Mouse (Mus musculus) stomach, embryonic 16.5 days (tissue): ENCODE data around the gene Guca2a. TPM values are rescaled to one million over a fixed set of nuclear protein-coding genes. Genes with fewer than 3 reads are reported as not detected.

Experiments
- ATAC-seq: fragments of 200-750 bp; cut with Nextera tagmentation; 2 replicates; pipeline ENCODE4 v1.8.0; 2017; ENCODE audit warnings: moderate number of reproducible peaks, moderate TSS enrichment; ENCODE audit not compliant: insufficient read depth, low FRiP score
- H3K27ac ChIP-seq: fragments of 300-500 bp; sonication (generic); 2 replicates; pipeline ENCODE4 v1.5.1; 2014; ENCODE audit warnings: low read length
- H3K27me3 ChIP-seq: fragments of 300-500 bp; sonication (generic); 2 replicates; pipeline ENCODE4 v1.6.1; 2014; ENCODE audit warnings: low read length, control low read depth, mixed read lengths; ENCODE audit not compliant: control insufficient read depth, insufficient read depth
- H3K36me3 ChIP-seq: fragments of 300-500 bp; sonication (generic); 2 replicates; pipeline ENCODE4 v1.6.1; 2014; ENCODE audit warnings: low read length; ENCODE audit not compliant: control insufficient read depth, insufficient read depth
- H3K4me1 ChIP-seq: fragments of 300-500 bp; sonication (generic); 2 replicates; pipeline ENCODE4 v1.6.1; 2014; ENCODE audit warnings: low read length, control low read depth, mixed read lengths; ENCODE audit not compliant: control insufficient read depth, insufficient read depth
- H3K4me2 ChIP-seq: fragments of 300-500 bp; sonication (generic); 2 replicates; pipeline ENCODE4 v1.6.1; 2014; ENCODE audit warnings: low read depth, low read length, mixed read lengths
- H3K4me3 ChIP-seq: fragments of 300-500 bp; sonication (generic); replicated peaks from 2 replicates; pipeline ENCODE4 v1.5.1; 2014; ENCODE audit warnings: mild to moderate bottlenecking, low read length
- H3K9ac ChIP-seq: fragments of 300-500 bp; sonication (generic); 2 replicates; pipeline ENCODE4 v1.6.1; 2014; ENCODE audit warnings: low read length
- H3K9me3 ChIP-seq: fragments of 300-500 bp; sonication (generic); replicated peaks from 2 replicates; pipeline ENCODE4 v1.6.1; 2016; ENCODE audit warnings: low read length, control low read depth; ENCODE audit not compliant: control insufficient read depth
- WGBS: fragments of 180-500 bp; shearing (Covaris S2); extraction: QIAGEN DNeasy Blood & Tissue Kit; methylation state at CpG from one replicate; pipeline ENCODE4 v1.1.7; 2014; 5-methylcytosine and 5-hydroxymethylcytosine counted together
- polyA plus RNA-seq: library from polyadenylated mRNA; unstranded; fragments of >200 nt; fragmentation: Nextera tagmentation; extraction: Ambion mirVana; gene quantifications from 2 replicates; pipeline ENCODE4 v1.2.1, GENCODE M21; 2015

The Guca2a gene
- polyA plus RNA-seq, 1 experiment from 2014 or later = 10.7 TPM

DNA sequence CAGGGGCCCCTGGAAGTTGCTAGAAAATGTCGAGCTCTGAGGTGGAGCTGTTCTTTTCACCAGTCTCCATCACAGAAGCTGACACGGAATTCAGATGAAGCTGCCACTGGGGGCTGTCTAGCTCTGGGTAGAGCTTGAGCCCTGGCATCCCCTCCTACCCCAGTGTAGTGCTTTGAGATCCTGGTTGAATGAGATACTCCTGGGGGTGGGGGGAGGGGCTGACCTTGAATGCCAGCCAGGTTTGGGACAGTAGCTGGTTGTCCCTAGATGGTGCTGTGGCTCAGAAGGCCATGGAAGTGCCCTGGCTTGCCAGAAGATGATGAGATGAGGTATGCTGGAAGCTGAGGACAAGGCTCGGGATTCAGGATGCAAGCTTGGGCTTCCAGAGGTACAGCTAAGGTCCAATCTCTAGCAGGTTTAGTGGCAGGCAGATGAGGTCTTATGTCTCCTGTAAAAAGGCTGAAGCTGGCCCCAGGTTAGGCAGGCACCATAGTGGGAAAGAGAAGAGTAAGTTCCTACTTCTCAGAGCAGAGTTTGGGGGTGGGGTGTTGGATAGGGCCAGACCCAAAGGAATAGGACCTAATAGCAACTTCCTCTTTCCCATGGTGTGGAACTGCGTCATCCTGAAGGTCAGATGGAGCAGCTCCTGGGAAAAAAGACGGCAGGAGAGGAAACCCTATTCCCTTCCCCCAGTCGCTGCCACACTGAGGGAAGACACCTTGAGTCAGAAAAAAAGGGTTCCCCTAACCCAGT, 2.4 kb upstream of the Guca2a start:
- no peak for ATAC-seq
- no peaks in the 10 kb centered on the region for H3K9me3 ChIP-seq
- WGBS = 55% methylated on average over 6 of the region's 6 CpGs
- no peaks in the 10 kb centered on the region for H3K27me3 ChIP-seq
- H3K27ac ChIP-seq = no peak overlapping the region
- H3K4me2 ChIP-seq = no peak overlapping the region
- H3K4me3 ChIP-seq = no peak overlapping the region
- no peak overlapping the region for H3K9ac ChIP-seq
- no peaks in the 10 kb centered on the region for H3K36me3 ChIP-seq
- no peaks in the 10 kb centered on the region; the same call in 1 of the 2 replicates for H3K4me1 ChIP-seq

DNA sequence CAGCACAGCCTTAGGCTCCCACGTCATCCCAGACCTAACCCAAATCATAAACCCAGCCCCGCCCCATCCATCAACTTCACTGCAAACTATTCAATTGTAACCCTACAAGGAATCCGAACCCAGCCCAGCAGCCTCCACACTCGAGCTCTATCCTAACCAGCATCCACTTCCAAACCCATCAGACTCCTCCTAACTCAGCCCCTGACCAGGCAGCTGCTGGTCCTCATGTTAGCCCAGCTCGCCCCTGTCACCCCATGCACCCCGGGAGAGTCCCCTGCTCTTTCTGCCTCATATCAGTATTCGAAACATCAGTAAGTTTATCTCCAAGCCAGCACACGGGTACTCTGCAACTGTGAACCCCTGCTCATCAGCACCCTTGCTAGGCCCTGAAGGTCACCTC, 1.8 kb upstream of the Guca2a start:
- no peaks in the 10 kb centered on the region for H3K9me3 ChIP-seq
- no peaks in the 10 kb centered on the region for H3K27me3 ChIP-seq
- no peak overlapping the region for H3K4me2 ChIP-seq
- no peaks in the 10 kb centered on the region; the same call in 1 of the 2 replicates for H3K4me1 ChIP-seq
- no peak for ATAC-seq
- H3K36me3 ChIP-seq = no peaks in the 10 kb centered on the region
- WGBS = 66% methylated on average over 8 of the region's 8 CpGs
- no peak overlapping the region for H3K4me3 ChIP-seq
- no peak overlapping the region for H3K9ac ChIP-seq
- no peak overlapping the region for H3K27ac ChIP-seq

DNA sequence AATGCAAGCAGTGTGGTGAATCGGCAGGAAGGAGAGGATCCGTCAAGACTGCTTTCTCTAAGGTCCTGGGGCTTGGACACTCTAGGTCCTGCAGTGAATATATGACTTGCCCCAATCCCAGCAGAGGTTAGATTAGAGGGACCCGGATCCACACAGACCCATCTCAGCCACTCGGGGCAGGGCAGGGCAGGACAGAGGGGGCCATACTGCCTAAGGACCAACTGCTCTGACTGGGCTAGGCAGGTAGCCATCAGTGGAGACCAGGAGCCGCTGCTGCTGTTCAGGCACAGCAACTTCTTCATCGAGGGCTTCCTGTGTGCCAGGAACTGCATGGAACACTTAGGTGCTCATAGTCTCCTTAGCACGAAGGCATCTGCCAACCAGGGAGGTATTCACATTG, 773 bp upstream of the Guca2a start:
- Histone ChIP-seq H3K9ac (no peak overlapping the region), H3K27me3 (no peaks in the 10 kb centered on the region), H3K4me2 (no peak overlapping the region), H3K36me3 (no peaks in the 10 kb centered on the region), H3K27ac (no peak overlapping the region), H3K9me3 (no peaks in the 10 kb centered on the region), H3K4me3 (no peak overlapping the region), H3K4me1 (no peaks in the 10 kb centered on the region; the same call in 1 of the 2 replicates)
- ATAC-seq = no peak
- WGBS = 75% methylated on average over 7 of the region's 7 CpGs

DNA sequence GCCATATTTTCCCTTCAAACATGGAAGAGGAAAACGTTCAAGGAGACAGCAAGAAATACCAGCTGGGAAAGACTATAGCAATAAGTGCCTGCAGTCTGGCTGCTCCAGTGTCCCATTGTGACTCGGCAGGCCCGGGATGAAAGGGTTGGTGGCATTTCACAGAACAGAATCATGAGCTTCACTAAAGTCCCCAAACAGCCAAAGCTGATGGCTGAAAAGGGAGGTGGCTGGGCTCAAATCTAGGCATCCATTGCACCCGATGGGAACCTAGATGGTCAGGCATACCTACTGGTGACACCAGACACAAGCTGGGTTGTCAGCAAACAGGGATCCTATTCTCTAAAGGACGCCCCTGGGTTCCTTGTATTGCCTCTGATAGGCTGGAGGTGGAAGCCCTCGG, 442 bp downstream of the Guca2a start:
- Histone ChIP-seq H3K4me2 (no peak overlapping the region), H3K27me3 (no peaks in the 10 kb centered on the region), H3K9me3 (peaks cover 4% of the 10 kb centered on the region; the same call in 1 of the 2 replicates), H3K9ac (no peak overlapping the region), H3K4me3 (no peak overlapping the region), H3K36me3 (no peaks in the 10 kb centered on the region), H3K27ac (no peak overlapping the region), H3K4me1 (no peaks in the 10 kb centered on the region)
- WGBS = 78% methylated on average over 6 of the region's 6 CpGs
- no peak for ATAC-seq

DNA sequence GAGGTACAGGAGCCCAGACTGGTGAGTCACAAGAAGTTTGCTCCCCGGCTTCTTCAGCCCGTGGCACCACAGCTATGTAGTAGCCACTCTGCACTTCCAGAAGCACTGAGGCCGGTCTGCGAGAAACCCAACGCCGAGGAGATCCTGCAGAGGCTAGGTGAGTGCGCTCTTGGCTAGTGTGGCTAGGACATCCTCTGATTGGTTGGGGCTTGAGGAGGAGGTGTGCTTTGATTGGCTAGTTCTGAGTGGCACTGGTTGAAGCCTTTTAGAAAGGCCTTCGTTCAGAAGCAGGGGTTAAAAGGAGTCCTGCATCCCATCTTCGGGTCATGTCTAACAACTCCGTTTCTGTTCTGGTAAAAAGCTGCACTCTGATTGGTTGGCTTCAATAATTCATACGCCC, 1.2 kb downstream of the Guca2a start:
- H3K9me3 ChIP-seq = peaks cover 4% of the 10 kb centered on the region; the same call in 1 of the 2 replicates
- no peak overlapping the region for H3K27ac ChIP-seq
- no peaks in the 10 kb centered on the region for H3K4me1 ChIP-seq
- no peak overlapping the region for H3K4me3 ChIP-seq
- no peak for ATAC-seq
- H3K27me3 ChIP-seq = no peaks in the 10 kb centered on the region
- no peaks in the 10 kb centered on the region for H3K36me3 ChIP-seq
- H3K4me2 ChIP-seq = no peak overlapping the region
- no peak overlapping the region for H3K9ac ChIP-seq
- WGBS = 57% methylated on average over 11 of the region's 11 CpGs

DNA sequence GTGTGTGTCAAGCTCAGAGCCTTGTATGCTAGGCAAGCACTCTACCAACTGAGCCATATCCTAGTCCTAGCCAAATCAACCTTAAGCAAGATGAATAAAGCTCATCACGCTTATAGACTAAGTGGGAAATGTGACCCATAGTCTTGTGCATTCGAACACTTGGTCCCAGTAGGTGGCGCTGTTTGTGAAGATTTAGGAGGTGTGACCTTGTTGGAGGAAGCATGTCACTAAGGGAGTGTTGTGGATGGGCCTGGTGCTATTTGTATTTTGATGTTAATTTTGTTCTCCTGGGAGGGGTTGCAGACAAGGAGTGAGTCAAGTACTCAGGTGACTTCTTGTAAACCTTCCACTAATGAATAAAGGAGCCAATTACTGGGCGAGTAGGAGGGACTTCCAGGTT, 5.2 kb downstream of the Guca2a start:
- Histone ChIP-seq H3K27ac (no peak overlapping the region), H3K4me3 (no peak overlapping the region), H3K9ac (no peak overlapping the region), H3K36me3 (no peaks in the 10 kb centered on the region), H3K4me1 (no peaks in the 10 kb centered on the region), H3K4me2 (no peak overlapping the region), H3K9me3 (peaks cover 4% of the 10 kb centered on the region; the same call in 1 of the 2 replicates), H3K27me3 (no peaks in the 10 kb centered on the region)
- no peak for ATAC-seq
- 85% methylated on average over 4 of the region's 4 CpGs for WGBS

DNA sequence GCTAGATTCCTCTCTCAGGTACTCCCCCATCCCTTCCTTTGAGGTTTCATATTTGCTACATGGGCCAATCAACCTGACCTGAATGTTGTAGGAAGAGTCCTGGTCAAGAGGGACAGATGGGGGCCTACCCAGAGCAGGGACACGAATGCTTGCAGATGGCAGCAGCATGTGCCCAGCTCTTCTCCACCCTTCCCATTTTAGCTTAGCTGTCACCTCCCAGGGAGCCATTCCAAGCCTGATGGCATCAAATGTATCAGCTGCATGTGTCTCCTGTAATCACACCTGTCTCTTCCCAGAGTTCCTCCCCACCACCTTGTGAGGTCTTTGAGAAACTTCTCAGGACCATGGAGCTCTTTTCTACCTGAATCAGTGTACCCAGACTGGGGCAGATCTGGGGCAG, 19.5 kb downstream of the Guca2a start:
- no peak overlapping the region for H3K4me2 ChIP-seq
- H3K27me3 ChIP-seq = no peaks in the 10 kb centered on the region
- no peaks in the 10 kb centered on the region; the same call in 1 of the 2 replicates for H3K9me3 ChIP-seq
- no peaks in the 10 kb centered on the region for H3K4me1 ChIP-seq
- no peak for ATAC-seq
- WGBS = 74% methylated on average over 1 of the region's 1 CpGs
- H3K4me3 ChIP-seq = no peak overlapping the region
- no peak overlapping the region for H3K9ac ChIP-seq
- no peak overlapping the region for H3K27ac ChIP-seq
- no peaks in the 10 kb centered on the region for H3K36me3 ChIP-seq

DNA sequence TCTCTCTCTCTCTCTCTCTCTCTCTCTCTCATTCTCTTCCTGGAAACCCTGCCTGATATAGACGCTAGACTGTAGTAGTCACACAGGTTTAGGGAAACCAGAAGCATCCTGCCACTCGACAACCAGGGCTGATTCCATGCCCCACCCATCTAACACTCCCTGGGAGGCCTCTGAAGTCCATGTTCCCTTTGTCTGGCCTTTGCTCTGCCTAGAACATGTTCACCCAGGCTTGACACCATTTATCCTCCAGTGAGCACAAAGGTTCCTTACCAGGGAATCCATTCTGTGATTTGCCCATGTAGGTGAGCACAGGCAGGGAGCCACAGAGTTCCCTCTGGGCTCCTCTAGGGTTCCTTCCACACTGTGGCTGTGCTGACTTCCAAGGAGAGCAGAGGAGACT, 20.7 kb downstream of the Guca2a start:
- no peaks in the 10 kb centered on the region for H3K9me3 ChIP-seq
- 38% methylated on average over 2 of the region's 2 CpGs for WGBS
- ATAC-seq = no peak

DNA sequence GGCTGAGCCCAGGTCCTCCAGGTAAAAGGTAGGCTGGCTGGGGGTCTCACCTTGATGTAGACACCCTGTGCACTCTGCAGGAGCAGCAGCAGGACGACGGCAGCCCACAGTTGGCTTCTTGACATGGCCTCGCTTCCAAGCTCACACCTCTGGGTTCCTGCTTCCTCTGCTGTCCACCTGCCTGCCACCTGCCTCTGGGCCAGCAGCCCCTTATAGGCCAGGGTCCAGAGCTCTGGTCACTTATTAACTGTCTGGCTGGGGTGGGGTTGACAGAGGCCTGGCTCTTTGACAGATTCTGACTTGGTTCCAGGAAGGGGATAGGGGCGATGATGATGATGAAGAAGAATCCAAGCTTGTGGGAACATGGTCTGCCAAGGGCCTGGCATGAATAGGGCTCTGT, 21.2 kb downstream of the Guca2a start, which contains the start of gene Guca2b:
Gene Guca2b, minus strand, starts transcription at position 224 of the 400 bp plus-strand sequence.
- Histone ChIP-seq H3K27ac (no peak within 1 kb of the TSS), H3K4me1 (no peaks in the 10 kb centered on the region), H3K36me3 (no peaks in the 10 kb centered on the region), H3K27me3 (no peaks in the 10 kb centered on the region), H3K9ac (no peak within 1 kb of the TSS), H3K4me3 (no peak within 1 kb of the TSS), H3K4me2 (no peak within 1 kb of the TSS), H3K9me3 (no peaks in the 10 kb centered on the region)
- ATAC-seq = no peak
- 78% methylated on average over 4 of the region's 4 CpGs for WGBS

More for the DNA sequence above, 20.7 kb downstream of the Guca2a start:
- no peaks in the 10 kb centered on the region for H3K4me1 ChIP-seq
- no peak overlapping the region for H3K9ac ChIP-seq
- H3K36me3 ChIP-seq = no peaks in the 10 kb centered on the region
- H3K4me2 ChIP-seq = no peak overlapping the region
- H3K27ac ChIP-seq = no peak overlapping the region
- H3K27me3 ChIP-seq = no peaks in the 10 kb centered on the region
- no peak overlapping the region for H3K4me3 ChIP-seq
